Mouse (Mus musculus): Measurements from ENCODE around the gene Hand2. TPM values are rescaled to one million over a fixed set of nuclear protein-coding genes. Genes with fewer than 3 reads are reported as not detected.

Hand2 gene
- total RNA-seq, 4 experiments from 2014 or later: not detected

DNA sequence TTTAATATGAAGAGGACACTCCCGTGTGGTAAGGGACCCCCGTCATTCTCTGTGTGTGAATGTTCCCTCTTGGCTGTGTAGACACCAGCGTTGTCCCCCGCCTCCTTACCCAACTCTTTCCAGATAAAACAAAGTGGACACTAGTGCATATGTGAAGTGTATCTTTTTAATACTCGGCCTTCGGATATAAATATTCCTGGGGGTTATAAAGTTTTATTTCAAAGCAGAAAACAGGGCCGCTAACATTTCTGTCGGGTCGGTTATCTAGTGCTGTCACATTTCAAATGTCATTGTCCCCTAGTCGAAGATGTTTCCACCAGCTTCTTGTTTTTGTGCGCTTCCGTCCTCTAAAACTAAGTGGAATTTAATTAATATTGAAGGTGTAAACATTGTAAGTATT lies 3.3 kb downstream of the Hand2 start:
- DNase-seq (ENCODE audit: low spot score in 2 of 2): no peak

DNA sequence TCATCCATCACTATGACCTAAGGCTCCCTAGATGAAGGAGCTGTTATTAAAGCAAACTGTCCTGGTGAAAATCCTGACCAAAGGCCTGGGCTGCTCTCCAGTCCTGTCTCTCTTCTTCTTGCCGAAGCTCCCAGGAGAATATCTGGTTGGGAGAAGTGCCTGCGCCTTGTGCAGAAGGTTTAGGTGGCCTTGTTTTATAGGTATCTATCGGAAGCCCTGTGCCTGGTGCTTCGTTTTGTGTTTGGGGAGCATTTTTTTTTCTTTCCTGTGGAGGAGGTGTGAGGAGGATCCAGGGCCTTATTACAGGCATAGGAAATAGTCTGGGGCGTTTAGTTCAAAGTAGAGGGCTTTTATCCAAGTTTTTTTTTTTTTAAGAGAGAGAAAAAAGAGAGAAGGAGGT lies 3.9 kb downstream of the Hand2 start:
- no peak for DNase-seq (ENCODE audit: low spot score in 2 of 2)

GRCm38 (mm10) chr8:57325111-57325891 lies 4.5 kb downstream of the Hand2 start:
- DNase-seq (ENCODE audit: low spot score in 2 of 2): no peak

GRCm38 (mm10) chr8:57326091-57327065 lies 5.6 kb downstream of the Hand2 start:
- no peak for DNase-seq (ENCODE audit: low spot score in 2 of 2)

- no peak for DNase-seq (ENCODE audit: low spot score in 2 of 2)
Observed at GRCm38 (mm10) chr8:57327281-57328160, 6.7 kb downstream of the Hand2 start.

DNA sequence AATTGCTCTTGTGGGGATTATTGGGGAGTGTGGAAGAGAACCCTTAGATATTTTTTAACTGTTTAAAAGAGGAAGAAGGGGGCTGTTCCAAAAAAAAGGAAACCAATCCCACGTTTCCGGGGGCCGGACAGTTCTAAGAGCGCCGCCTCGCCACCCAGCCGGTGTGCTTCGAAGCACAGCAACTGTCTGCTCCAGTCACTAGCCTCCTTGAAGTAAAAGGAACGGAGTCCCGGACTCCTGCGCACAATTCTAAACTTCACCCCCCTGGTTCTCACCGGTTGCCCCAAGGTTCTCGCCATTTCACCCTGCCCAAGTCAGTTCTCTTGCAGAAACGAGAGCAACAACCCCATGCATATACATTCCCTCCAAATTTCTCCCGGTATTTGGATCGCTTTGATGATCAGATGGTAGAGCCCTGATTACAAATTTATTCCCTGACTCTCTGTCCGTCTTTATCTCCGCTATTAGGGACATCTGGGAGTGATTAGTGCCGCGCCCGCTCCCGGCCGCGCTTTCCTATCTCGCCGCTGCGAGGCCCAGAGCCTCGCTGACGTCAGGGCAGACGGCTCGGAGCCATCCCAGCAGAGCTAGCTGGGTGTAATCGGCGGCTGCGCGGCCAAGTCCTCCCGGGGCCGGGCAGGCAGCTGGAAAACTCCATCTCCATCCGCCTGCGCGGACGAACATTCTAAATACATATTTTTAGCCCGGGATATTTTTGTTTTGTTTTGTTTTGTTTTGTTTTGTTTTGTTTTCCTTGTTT lies 7.6 kb downstream of the Hand2 start:
- no peak for DNase-seq (ENCODE audit: low spot score in 2 of 2)

GRCm38 (mm10) chr8:57328931-57329341 lies 8.2 kb downstream of the Hand2 start:
- DNase-seq (ENCODE audit: low spot score in 2 of 2): no peak

GRCm38 (mm10) chr8:57330106-57330505 lies 9.3 kb downstream of the Hand2 start:
- no peak for DNase-seq (ENCODE audit: low spot score in 2 of 2)

DNA sequence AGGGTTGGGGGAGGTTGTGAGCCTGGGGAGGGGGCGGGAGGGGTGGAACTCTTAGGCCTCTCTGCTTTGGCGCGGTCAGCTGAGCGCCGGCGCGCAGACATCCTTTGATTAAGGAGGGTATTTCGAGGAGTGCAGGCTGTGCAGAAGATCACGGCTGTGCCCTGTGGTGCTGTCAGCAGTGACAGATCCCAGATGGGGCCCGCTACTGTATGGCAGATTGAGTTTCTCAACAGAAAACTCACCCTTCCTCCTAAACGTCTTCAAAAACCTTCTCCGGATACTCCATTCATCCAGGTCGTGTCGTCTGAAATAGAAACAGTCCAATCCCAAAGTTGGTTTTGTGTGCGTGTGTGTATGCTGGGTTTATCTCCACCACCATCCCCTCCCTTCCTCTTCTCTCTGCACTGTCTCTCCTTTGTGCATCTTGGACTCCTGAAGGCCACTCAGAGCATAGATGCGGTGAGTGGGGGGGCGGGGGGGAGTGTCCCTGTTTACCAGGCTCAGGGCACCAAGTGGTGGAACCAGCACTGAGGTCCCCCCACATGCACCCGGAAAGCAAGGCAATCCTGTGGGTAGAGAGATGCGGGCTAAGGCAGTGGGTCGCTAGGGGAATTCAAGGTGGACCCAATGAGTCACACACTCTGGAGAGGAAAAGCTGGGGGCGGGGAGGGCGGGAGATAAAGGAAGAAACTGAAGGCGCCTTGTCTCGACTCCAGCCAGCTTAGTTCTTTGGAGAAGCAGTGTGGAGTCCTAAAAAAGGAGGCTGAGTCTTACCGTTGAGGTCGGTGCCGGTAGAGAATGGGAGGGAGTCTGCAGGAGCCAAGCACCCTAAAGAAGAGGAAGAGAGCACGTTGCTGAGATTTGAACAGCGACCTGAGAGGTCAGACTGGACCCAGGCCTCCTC lies 11.2 kb downstream of the Hand2 start:
- no peak for DNase-seq (ENCODE audit: low spot score in 2 of 2)

DNA sequence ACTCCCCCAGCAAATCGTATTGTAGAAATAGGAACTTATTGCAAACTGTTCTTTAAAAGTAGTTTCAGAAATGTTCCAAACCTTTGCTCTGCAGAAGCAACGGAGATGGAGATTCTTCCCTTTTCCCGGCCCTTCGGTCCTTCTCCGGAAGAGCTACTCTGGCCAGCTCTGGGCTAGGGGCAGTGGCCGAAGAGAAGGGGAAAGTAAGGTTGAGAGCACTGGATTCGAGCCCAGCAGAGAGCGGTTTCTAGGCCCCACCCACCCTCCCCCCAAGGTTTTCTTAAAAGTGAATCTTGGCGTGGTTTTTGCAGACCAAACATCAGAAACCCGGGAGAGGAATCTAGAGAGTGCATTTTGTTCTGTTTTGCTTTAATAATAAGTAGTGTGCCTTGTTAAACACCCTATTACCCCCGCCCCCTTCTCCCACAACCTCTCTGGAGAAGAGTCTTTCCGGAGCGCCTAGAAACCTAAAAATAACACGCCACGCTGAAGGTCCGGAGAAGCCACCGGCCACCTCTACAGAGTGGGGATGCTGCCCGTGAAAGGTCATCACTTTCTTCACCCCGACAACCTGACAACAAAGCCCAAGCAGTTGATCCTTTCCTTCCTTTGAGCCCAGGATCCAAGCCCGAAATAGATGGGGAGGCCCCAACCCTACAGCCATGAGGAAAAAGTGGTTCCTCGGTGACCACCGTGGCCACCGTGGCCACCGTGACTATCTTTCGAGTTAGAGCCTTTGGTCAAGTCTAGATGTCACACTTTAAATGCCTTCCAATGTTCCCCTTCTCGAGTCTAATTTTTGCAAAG lies 12.1 kb downstream of the Hand2 start:
- no peak for DNase-seq (ENCODE audit: low spot score in 2 of 2)

GRCm38 (mm10) chr8:57333483-57333770 lies 12.6 kb downstream of the Hand2 start:
- no peak for DNase-seq (ENCODE audit: low spot score in 2 of 2)

DNA sequence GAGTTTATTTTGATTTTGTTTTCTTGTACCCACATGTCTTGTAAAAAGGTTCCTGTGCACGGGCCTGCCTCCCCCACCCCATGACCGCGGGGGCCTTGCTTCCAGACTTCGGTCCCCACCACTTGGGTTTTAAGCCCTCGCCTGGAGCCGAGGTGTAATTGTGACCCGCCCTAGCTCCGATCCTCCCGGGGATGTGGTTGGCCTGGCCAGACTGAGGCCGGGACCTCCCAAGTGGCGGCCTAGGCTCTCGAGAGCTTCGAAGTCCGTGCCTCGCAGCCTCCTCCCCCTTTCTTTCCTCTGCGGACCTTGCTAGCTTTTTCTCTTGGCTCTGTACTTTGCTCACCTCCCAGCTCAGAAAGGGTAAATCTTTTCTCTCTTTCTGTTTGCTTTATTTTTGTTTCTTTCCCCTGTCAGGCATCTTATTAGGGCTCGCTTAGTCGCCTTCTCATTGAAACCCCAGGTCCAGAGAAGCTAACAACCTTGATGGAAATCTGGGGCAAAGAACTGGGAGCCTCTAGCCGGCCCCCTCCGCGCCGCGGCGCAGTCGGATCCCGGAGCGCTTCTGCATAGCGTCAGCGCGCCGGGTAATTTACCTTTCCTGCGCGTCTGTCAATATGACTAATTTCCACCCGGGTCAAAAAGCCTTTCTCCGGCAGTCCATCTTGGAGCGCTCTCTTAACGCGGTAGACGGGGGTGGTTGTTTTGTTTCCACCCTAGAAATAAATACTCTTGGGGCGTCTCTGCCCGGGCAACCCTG lies 13.2 kb downstream of the Hand2 start:
- DNase-seq (ENCODE audit: low spot score in 2 of 2): no peak

DNA sequence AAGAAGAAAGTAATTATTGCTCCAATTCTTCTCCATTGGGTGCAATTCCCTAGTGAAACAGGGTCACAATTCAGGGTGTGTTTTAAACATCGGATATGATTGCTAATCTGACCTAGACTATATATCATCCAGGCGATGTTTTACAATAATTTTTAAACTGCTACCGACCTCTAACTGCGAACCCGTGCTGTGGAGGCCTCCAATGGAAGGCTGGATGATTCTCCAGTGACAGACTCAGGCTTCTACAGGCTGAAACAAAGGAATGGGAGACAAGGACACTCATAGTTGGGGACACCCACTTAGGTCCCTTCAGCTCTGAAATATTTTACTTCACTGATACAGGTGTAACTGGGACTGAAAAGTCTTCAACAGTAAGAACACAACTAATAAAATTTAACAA lies 13.9 kb downstream of the Hand2 start:
- DNase-seq (ENCODE audit: low spot score in 2 of 2): no peak

DNA sequence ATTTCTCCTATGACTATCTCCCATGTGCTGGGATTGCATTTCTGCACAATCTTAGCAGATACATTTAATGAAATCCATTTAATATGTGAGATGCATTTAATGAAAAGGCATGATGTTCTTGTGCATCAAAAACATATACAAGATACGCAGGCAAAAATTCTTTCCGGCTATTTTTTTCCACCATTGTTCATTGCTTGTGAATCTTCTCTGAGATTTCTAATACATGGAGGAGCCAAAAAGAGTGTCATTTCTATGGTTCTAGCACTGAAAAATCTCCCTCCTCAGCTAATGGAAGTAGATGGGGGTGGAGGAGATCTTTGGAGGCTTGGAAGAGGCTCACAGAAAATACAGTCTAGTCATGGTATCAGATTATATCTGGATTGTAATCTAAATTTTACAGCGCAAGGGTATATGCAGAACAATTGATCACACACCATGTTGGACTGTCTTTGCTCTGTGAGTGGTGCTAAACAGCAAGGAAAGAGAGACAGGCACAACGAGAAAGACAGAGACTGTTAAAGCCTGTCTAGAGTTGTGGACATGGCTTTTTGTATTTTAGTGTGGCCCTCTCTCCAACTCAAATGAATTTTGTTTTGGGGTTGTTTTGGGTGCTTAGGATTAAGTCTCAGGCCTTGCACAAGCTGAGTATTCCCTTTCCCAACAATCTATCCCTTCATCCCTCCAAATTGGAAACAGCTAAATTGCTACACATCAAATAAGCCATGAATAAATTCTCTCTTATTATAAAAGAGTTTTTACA lies 16.7 kb downstream of the Hand2 start:
- no peak for DNase-seq (ENCODE audit: low spot score in 2 of 2)

- no peak for DNase-seq (ENCODE audit: low spot score in 2 of 2)
Observed at GRCm38 (mm10) chr8:57339711-57340650, 19.2 kb downstream of the Hand2 start.

- no peak for DNase-seq (ENCODE audit: low spot score in 2 of 2)
Observed at GRCm38 (mm10) chr8:57340840-57341540, 20.2 kb downstream of the Hand2 start.

Data from left cerebral cortex, adult 8-10 months (tissue).